Mouse (Mus musculus) limb, embryonic 14.5 days (tissue): ENCODE results near the gene Surf4. TPM values are rescaled to one million over a fixed set of nuclear protein-coding genes. Genes with fewer than 3 reads are reported as not detected.
A peak's percentile ranks its signal among the peaks of the same experiment; 100 is the strongest.

Experiments
- ATAC-seq: fragments of 200-750 bp; cut with Nextera tagmentation; 2 replicates; pipeline ENCODE4 v1.8.0; 2017; ENCODE audit warnings: low read depth, moderate number of reproducible peaks, moderate TSS enrichment; ENCODE audit not compliant: low FRiP score
- DNase-seq: peaks from one replicate; pipeline ENCODE4 v3.0.0-alpha.2; 2015; ENCODE audit warnings: low spot score
- H3K27ac ChIP-seq: fragments of 300-500 bp; sonication (generic); replicated peaks from 2 replicates; pipeline ENCODE4 v1.5.1; 2014; ENCODE audit warnings: low read depth, mild to moderate bottlenecking, low read length, moderate library complexity, mixed read lengths
- H3K27me3 ChIP-seq: fragments of 300-500 bp; sonication (generic); 2 replicates; pipeline ENCODE4 v1.6.1; 2014; ENCODE audit warnings: low read length, mixed read lengths; ENCODE audit not compliant: control insufficient read depth, insufficient read depth
- H3K36me3 ChIP-seq: fragments of 300-500 bp; sonication (generic); 2 replicates; pipeline ENCODE4 v1.6.1; 2014; ENCODE audit warnings: mild to moderate bottlenecking, low read length, moderate library complexity, mixed read lengths; ENCODE audit not compliant: control insufficient read depth, insufficient read depth
- H3K4me1 ChIP-seq: fragments of 300-500 bp; sonication (generic); 2 replicates; pipeline ENCODE4 v1.6.1; 2014; ENCODE audit warnings: antibody characterized with exemption, low read length, mixed read lengths; ENCODE audit not compliant: control insufficient read depth, insufficient read depth
- H3K4me2 ChIP-seq: fragments of 300-500 bp; sonication (generic); replicated peaks from 2 replicates; pipeline ENCODE4 v1.6.1; 2014; ENCODE audit warnings: low read depth, mild to moderate bottlenecking, low read length, moderate library complexity; ENCODE audit not compliant: severe bottlenecking
- H3K4me3 ChIP-seq: fragments of 300-500 bp; sonication (generic); replicated peaks from 2 replicates; pipeline ENCODE4 v1.5.1; 2014; ENCODE audit warnings: low read length
- H3K9ac ChIP-seq: fragments of 300-500 bp; sonication (generic); 2 replicates; pipeline ENCODE4 v1.6.1; 2014; ENCODE audit warnings: mild to moderate bottlenecking, low read depth, low read length, moderate library complexity; ENCODE audit not compliant: severe bottlenecking
- H3K9me3 ChIP-seq: fragments of 300-500 bp; sonication (generic); 2 replicates; pipeline ENCODE4 v1.6.1; 2016; ENCODE audit warnings: low read length; ENCODE audit not compliant: control insufficient read depth
- POLR2A ChIP-seq: fragments of 200-500 bp; IDR thresholded peaks from 2 replicates; pipeline ENCODE4 v1.8.0; 2012; ENCODE audit warnings: inconsistent platforms, mild to moderate bottlenecking, moderate library complexity, borderline replicate concordance; ENCODE audit not compliant: insufficient read depth, insufficient read length; ENCODE audit errors: extremely low read depth
- WGBS: fragments of 180-500 bp; shearing (Covaris S2); extraction: QIAGEN DNeasy Blood & Tissue Kit; methylation state at CpG from one replicate; pipeline ENCODE4 v1.1.7; 2014; 5-methylcytosine and 5-hydroxymethylcytosine counted together
- polyA plus RNA-seq, 2 experiments: library from polyadenylated mRNA; depleted of rRNA in 1 of 2; stranded (reverse) in 1 of 2; unstranded in 1 of 2; fragments of >200 nt; fragmentation: Nextera tagmentation in 1 of 2; extraction: Ambion mirVana in 1 of 2; gene quantifications; 2 replicates each; pipeline versions ENCODE4 v1.2.1 to v1.2.3; 2012 to 2014

Surf4 gene
- polyA plus RNA-seq, 2 experiments: 235 to 279 TPM

- peak; percentile 67 for ATAC-seq
- Histone ChIP-seq H3K9me3 (no peaks in the 10 kb centered on the region), H3K36me3 (peaks cover 66% of the 10 kb centered on the region), H3K9ac (peak within 1 kb of the TSS; percentile 68), H3K4me3 (peak within 1 kb of the TSS; percentile 62), H3K27me3 (no peaks in the 10 kb centered on the region), H3K27ac (no peak within 1 kb of the TSS; the same call in 1 of the 2 replicates), H3K4me1 (peaks cover 28% of the 10 kb centered on the region), H3K4me2 (peak within 1 kb of the TSS; percentile 97)
- 3% methylated on average over 47 of the region's 47 CpGs for WGBS
- DNase-seq: peak; percentile 75
- 0 out of 2 replicates have a peak, but pooled peaks have one; percentile 25 for TF ChIP-seq POLR2A
These were observed 17.6 kb downstream of the Surf4 start, which contains the start of the genes Surf2 and Surf1 for GRCm38 (mm10) chr2:26915927-26916728. TSS of gene Surf2 (plus strand) at chr2:26916367. TSS of gene Surf1 (minus strand) at chr2:26916530.

- no peak for DNase-seq
- 65% methylated on average over 8 of the region's 8 CpGs for WGBS
These were observed 19.4 kb downstream of the Surf4 start for GRCm38 (mm10) chr2:26914148-26914941.

DNA sequence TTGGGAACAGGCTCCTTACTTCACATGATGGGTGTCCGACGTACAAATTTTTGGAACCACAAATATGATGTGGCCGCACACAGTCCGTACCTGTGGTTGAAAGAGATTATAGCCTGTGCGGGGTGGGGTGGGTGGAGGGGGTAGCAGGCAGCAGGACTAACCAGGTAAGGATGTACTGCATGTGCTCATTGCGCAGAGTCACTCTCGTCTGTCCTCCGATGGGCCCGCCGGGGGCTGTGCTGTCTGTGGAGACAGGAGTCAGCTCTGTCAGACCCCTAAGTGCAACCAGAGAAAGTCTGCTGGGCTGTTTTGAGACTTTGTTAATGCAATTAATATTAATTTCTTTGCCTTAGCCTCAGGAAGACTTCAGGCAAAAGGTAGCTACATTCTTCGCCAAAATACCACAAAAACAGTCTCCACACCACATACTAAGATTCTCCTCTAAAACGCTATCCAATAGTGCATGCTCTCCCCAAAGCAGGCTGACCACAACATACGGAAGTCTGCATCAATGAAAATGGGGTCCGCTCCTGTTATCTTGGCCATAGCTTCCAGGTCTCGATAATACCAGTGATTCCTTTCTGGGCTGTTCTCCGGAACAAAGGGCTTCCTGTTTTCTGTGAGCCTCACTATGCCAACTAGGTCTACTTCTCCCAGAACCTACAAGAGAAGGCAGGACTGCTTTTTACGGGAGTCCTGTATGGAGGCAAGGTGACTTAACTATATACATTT is 20.1 kb downstream of the Surf4 start:
- H3K4me3 ChIP-seq: no peak overlapping the region
- H3K9ac ChIP-seq: no peak overlapping the region
- 79% methylated on average over 17 of the region's 17 CpGs for WGBS
- DNase-seq (no peak), ATAC-seq (no peak)
- H3K27me3 ChIP-seq: no peaks in the 10 kb centered on the region
- peaks cover 42% of the 10 kb centered on the region for H3K36me3 ChIP-seq
- TF ChIP-seq POLR2A: no peak
- H3K4me2 ChIP-seq: no peak overlapping the region
- 0 out of 2 replicates have a peak overlapping the region, but pooled peaks have one; percentile 5 for H3K27ac ChIP-seq
- H3K4me1 ChIP-seq: peaks cover 39% of the 10 kb centered on the region
- no peaks in the 10 kb centered on the region for H3K9me3 ChIP-seq

More at GRCm38 (mm10) chr2:26914148-26914941, 19.4 kb downstream of the Surf4 start:
- ATAC-seq: no peak
- H3K9me3 ChIP-seq: no peaks in the 10 kb centered on the region
- TF ChIP-seq POLR2A: no peak
- no peak overlapping the region for H3K27ac ChIP-seq
- H3K4me2 ChIP-seq: no peak overlapping the region
- peaks cover 31% of the 10 kb centered on the region for H3K4me1 ChIP-seq
- H3K4me3 ChIP-seq: no peak overlapping the region
- H3K9ac ChIP-seq: no peak overlapping the region
- peaks cover 50% of the 10 kb centered on the region for H3K36me3 ChIP-seq
- H3K27me3 ChIP-seq: no peaks in the 10 kb centered on the region

DNA sequence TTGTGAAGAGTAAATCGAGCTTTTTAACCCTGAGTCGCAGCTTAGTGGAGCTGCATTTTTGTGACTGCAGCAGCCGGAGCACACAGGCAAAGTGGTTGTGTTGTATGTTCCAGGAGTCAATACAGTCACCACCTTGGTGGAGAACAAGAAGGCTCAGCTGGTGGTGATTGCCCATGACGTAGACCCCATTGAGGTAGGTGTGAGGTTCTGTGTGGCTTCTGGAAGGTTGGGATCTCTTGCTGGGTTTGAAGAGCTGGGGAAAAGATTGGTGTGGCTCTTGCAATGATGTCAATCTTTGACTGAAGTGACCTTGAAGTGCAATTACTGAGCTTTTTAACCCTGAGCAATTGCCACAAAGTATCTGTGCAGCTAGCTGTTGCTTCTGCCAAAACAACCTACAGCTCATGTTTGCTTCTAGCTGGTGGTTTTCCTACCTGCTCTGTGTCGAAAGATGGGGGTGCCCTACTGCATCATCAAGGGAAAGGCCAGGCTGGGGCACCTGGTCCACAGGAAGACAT is 21.4 kb downstream of the Surf4 start:
- 64% methylated on average over 5 of the region's 5 CpGs for WGBS
- Histone ChIP-seq H3K4me1 (peaks cover 37% of the 10 kb centered on the region), H3K27me3 (no peaks in the 10 kb centered on the region), H3K4me2 (peak overlapping the region; percentile 97), H3K9me3 (no peaks in the 10 kb centered on the region), H3K27ac (no peak overlapping the region), H3K4me3 (peak overlapping the region; percentile 83), H3K36me3 (peaks cover 46% of the 10 kb centered on the region), H3K9ac (peak overlapping the region; percentile 95)
- no peak for DNase-seq
- ATAC-seq: no peak
- TF ChIP-seq POLR2A: no peak
